Mouse (Mus musculus) kidney, postnatal 36 days (tissue): ENCODE data around the gene Nup210l.
"Not testable (repeated sequence)": the region's sequence is repeated elsewhere in the genome, so short reads cannot be mapped to it uniquely, and the experiment has no call there.

Experiments
- DNase-seq, 2 experiments: peaks; one replicate each; pipeline ENCODE4 v3.0.0; 2021 to 2022; ENCODE audit warnings: mixed read lengths in 2 of 2

Nup210l gene

DNA sequence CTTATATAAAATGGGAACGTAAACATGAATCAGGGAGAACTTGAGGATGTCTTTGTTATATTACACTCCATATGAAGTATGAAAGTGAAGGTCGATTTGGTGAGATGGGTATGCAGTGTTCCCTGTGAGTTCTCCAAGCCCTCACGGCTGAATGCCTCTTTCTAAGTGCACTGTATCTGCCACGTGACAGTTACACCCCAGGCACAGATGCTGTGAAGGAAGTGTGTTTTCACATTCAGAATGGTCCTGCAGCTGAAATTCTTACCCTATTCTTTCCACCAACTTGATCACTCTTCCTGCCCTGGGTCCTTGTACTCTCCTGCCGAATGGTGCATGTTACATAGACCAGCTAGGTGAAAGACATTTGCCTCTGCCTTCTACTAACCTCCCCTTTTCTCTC is 6.0 kb upstream of the Nup210l start:
- DNase-seq = no peak

DNA sequence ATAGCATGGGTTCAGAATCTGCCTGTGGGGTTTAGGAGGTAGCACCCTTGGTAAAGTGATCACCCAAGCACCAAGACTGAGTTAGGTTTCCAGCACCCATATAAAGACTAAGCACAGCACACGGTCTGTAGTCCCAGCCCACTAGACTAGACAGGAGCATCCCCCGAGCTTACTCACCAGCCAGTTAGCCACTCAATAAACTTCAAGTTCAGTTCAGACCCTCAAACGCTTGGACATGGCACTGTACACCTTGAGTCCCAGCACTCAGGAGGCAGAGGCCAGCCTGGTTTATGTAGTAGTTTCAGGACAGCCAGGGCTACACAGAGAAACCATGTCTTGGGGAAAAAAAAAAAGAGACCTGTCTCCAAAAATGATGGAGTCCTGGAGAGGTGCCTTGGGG is 2.9 kb upstream of the Nup210l start:
- DNase-seq = no peak

DNA sequence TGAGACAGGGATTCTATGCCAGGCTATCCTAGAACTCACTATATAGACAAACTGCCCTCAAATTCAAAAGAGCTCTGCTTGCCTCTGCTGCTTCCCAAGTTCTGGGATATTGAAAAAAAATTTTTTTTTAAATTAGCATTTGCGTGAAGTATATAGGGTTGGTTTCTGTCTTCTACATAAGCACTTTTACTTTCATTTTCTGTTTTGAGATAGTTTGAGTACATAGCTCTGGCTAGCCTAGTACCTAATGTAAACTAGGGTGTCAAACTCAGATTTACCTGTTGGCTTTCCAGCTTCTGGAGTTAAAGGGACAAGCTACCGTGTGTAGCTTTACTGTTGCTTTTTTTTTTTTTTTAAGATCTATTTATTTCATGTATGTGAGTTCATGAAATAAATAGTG is 2.3 kb upstream of the Nup210l start:
- no peak for DNase-seq

DNA sequence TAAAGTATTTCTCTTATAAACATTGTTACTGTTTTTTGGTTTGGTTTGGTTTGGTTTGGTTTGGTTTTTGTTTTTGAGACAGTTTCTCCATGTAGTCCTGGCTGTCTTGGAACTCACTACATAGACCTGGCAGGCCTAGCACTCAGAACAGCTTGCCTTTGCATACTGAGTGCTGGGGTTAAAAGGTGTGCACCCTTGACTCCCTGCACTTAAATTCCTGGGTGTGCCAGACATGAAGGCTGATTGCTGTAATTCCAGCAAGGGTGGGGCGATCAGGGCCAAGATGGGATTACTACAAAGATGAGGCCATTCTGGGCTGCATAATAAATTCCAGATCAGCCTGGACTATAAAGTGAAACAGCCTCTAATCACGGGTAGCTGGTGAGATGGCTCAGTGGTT is 1.7 kb upstream of the Nup210l start:
- DNase-seq = no peak

DNA sequence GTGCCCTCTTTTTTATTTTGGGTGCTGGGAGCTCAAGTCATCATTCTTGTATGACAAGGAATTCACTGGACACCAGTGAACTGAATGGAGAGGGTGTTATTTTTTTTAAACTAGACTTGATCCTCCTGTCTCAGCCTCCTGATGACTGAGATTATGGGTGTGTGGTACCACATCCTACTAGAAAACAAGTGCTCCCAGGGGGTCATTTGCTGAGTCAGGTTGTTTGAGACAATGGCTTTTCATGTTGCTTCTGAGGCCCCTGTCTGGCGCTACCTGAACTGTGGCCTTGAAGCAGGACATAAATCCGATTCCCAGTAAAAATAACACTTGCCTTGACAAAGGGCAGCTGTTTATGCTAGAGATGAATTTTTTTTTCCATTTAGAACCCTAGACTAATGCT is 756 bp upstream of the Nup210l start:
- DNase-seq = no peak

DNA sequence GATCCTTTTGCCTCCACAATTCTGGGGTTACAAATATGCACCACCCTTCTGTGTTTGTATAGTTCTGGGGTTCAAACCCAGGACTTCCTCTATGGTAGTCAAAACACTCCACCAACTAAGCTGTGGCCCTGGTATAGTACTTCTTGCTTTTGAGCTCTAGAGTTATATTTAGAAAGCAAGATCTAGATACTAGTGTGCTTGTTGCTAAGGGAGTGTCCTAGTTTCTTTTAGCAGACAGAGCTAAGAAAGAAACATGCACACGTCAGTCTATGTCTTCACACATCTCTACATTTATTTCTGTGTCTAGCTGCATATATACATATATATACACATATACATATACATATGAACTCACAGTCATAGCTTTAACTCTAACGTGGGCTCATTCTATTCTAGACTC is 7.8 kb downstream of the Nup210l start:
- no peak for DNase-seq

DNA sequence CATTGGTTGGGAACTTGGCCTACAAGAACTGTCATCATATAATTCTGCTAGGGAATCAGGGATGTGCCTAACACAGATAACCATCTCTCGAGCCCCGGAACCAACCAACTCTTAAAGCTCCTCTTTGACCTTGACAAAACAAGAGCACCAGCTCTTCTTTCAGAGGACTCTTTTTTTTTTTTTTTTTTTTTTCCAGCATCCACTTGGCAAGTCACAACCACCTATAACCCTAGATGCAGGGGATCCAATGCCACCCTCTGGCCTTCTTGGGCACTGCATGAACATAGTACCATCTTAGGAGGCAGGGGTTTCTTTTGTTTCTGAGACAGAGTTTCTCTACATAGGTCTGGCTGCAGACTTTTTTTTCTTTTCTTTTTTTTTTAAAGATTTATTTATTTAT is 10.4 kb downstream of the Nup210l start:
- DNase-seq = peak in 1 of 2 experiments; percentile 51

DNA sequence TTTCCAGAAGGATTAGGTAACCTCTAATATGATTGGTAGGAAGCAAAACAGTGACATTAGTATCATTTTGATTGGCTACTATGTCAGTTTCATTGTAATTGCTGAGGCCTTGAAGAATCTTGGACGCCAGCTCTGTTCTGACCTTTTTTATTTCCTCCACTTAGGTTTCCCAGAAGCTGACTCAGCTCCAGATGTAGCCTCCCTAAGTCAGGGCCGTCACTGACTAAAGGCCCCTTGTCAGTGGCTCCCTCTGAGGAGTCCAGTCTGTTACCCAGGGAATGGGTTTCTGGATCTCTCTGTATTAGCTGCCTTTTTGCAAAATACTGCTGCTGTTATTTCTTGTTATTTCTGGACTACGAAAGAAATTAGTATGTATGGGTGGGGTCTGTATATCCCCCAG is 11.6 kb downstream of the Nup210l start:
- no peak for DNase-seq

DNA sequence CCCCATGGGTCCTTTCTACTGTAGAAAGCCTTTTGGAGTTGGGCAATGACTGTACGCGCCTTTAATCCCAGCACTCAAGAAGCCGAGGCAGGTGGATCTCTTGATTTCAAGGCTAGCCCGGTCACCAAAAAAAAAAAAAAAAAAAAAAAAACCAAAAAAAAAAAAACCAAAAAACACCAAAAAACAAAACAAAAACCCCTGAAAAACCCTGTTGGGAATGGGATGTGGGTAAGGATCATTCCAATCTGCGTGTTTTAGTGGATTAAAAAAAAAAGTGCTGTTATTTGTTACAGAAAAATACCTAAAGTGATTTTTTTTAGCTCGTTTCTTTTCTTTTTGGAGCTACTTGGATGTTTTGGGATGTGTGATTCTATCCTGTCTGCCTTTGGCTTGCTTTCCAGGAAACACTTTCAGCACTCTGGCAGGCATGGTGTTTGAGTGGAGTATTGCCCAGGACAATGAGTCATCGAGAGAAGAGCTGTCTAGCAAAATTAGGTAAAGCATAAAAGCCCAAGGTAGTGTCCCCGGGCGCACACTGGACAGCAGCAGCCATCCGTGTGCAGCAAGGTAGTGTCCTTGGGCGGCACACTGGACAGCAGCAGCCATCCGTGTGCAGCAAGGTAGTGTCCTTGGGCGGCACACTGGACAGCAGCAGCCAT is 14.3 kb downstream of the Nup210l start:
- no peak for DNase-seq

DNA sequence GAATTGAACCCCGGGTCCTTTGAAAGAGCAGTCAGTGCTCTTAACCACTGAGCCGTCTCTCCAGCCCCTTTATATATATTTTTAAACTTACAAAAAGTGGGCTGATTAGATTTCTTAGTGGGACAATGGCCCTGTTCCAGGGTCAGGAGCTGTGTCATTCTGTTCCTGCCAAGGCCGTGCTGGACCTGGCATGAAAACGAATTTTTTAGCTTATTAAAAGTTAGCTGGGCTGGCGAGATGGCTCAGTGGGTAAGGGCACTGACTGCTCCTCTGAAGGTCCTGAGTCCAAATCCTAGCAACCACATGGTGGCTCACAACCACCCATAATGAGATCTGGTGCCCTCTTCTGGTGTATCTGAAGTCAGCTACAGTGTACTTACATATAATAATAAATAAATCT is 18.1 kb downstream of the Nup210l start:
- DNase-seq = not testable (repeated sequence)

DNA sequence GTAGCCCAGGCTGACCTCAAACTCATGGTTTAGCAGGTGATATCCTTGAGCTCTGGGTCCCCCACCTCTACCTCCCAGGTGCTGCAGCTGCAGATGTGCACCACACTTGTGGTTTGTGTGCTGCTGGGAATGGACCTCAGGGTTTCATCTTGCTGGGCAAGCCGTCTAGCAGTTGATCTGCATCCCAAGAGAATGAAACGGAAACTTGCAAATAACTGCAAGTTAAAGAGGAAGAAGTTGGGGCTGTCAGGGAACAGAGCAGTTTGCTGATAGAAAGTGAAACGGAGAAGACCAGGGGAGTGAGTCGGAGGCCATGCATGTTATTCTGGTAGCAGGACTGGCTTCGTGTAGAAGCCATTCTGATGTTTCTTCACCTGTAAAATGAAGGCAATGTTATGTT is 21.8 kb downstream of the Nup210l start:
- no peak for DNase-seq

DNA sequence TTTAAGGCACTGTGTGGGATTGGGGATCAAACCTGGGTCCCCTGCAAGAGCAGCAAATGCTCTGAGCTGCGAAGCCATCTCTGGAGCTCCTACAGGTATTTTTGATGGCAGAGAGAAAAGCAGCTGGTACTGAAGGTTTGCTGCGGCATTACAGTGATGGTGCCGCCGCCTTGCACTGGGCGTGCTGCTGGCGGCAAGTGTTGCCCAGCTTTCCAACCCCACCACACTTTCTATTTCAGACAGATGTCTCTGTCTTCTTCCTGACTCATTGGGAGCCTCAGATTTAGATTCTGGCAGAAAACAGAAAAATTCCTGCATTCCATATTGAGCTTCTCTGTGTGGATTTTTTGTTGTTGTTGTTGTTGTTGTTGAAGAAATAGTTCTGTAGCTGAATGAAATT is 23.9 kb downstream of the Nup210l start:
- no peak for DNase-seq

DNA sequence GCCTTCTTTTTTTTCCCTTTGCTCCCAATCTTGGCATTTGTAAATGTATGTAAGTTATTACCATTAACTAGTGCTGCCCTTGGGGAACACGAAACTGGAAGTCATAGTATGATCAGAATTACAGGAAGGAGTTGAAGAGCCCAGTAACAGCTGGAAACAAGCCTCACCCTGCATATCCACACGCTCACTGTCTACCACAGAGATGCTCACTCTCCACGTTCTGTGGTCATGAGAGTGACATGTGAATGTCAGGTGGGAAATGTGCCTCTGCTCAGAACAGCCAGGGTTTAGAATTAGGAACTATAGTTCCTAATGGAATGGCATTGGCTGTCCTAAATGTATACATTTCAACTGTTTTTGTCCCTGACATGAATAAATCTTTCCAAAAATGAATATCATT is 28.8 kb downstream of the Nup210l start:
- DNase-seq = no peak

DNA sequence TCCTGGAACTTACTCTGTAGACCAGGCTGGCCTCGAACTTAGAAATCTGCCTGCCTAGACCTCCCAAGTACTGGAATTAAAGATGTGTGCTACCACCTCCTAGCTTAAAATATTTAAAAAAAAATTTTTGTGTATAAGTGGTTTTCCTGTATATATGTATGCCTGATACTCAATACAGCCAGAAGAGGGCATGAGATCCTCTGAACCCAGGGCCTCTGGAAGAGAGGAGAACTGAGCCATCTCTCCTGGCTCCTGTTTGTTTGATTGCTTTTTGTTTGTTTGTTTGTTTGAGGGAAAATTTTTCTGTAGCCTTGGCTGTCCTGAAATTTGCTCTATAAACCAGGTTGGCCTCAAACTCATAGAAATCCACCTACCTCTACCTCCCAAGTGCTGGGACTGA is 29.4 kb downstream of the Nup210l start:
- DNase-seq = no peak

DNA sequence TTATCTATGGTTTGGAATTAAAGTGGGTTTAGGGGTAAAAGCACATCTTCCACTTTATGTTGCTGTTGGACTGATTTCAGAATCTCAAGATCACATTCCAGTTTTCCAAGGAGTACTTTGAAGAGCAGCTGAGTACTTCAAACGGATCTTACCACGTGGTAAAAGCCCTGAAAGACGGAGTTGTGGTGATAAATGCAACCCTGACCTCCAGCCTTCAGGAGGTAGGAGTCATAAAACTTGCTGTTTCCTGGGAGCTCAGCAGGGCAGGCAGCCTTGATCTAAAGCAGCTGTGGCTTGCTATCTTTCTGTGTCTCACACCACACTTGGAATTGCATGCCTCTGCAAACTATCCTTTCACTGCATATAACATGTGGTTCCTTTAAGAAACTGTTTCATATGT is 30.6 kb downstream of the Nup210l start:
- DNase-seq = no peak

DNA sequence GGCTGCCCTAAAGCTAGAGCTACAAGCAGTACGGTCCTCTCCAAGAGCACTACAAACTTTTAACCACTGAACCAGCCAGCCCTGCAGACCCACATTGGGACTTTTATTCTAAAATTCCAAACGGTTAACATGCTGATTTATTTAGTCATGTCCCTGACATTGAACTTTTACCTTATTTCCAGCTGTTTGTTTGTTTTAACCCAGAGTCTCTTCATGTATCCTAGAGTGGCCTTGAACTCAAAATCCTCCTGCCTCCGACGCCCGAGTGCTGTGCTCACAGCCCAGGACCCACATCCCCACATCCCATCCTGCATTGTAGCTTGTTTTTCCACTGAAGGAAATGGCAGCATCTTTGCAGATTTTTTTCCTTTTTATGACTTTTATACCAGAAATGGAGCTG is 31.1 kb downstream of the Nup210l start:
- DNase-seq = no peak

DNA sequence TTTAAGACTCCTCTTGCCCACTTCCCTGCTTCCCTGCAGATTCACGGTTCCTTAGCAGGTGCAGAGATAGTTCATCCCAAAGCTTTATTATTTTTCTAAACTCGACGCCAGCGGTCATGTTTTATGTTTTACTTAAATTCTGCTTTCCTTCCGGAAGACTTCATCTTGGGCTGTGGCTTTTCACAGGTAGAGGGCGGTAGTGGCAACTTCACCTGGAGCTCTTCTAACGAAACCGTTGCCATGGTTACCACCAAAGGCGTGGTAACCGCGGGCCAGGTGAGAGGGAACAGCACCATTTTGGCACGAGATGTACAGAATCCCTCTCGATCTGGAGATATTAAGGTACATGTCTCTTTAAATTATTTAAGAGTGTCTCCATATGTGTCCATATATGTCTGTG is 32.7 kb downstream of the Nup210l start:
- DNase-seq = peak in 1 of 2 experiments; percentile 47

DNA sequence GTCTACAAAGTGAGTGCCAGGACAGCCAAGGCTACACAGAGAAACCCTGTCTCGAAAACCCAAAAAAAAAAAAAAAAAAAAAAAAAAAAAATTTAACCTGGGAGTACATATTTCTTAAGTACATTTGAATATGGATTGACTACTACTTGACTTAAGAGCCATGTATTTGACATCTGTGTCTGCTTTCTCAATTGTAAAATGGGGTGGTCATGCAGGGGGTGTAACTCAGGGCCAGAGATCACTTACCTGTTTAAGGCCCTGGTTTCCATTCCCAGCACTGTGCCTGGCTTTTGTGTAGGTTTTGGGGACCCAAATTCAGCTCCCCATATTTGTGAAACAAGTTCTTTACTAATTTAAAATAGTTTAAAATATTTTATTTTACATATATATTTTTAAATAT is 33.7 kb downstream of the Nup210l start:
- no peak for DNase-seq

DNA sequence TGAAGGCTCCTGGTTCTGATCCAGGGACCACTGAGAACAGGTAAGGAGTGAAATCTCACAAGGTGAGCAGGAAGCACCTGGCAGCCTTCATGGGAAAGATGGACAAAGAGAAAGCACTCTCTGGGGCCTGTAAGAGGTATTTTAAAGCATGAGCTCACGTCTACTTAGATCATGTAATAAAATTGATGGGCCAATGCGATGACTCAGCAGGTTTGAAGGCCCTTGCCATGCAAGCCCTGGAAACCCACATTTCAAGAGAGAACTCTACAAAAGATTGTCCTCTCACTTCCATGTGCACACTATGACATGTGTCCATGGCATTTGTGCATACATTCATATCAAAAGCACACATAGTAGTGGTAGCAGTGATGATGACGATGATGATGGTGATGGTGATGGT is 36.0 kb downstream of the Nup210l start:
- no peak for DNase-seq

DNA sequence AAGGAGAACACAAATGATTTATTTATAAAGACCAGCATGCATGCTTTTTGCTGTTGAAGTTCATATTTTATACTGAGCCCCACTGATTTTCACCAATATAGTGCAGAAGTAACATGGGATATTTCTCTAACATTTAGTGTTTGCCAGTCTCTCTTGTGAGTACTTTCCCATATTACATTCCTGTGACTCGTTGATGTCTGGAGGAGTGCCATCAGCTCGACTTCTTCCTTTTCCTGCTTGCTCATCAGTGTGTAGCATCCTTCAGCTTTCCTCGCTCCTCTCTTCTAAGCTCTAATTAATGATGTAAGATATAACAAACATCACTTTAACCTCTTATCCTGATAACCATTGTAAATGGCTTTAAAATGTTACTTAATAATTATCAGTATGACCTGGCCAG is 41.5 kb downstream of the Nup210l start:
- DNase-seq = no peak

DNA sequence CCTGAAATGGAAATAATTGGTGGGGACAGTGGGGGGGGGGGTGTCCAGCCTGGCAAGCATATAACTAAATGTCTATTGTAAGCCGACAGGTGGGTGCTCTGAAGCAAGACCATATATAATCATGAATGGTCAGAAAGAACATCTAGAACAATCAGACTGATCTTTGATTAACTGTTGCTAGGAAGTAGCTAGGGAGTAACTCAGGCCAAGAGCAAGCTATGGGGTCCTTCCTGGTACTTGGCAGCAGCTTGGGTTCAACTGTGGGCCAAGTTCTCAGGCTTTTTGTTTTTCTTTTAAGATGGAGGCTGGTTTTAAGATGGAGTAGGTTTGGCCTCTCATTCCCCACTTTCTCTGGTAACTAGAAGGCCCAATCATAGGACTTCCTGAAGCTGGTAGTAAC is 42.7 kb downstream of the Nup210l start:
- DNase-seq = no peak

DNA sequence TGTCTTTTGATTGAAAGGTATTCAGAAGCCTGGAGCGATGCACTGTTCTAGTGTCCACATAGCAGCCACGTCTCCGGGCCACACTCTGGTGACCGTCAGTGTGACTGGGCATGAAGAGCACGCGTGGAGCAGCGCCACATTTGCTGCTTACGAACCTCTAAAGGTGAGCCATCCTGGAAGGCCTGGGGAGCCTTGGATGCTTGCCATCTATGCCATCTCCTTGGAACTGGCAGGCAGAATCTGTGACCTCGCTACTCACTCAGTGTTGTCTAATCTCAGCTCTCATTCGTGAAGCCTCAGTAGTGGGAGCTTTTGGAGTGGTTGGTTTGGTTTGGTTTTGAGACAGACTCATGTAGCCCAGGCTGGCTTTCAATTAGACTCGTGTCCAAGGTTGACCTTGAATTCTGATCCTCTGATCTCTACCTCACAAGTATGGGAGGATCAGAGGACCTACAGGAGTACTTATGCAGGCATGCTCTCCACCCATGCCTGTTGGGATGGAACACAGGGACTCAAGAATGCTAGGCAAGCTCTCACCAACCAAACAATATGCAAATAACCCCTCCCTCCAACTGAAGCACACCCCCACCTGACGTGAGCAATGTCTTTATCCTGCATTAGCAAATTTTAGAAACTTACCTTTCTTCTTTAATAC is 47.3 kb downstream of the Nup210l start:
- DNase-seq = no peak

DNA sequence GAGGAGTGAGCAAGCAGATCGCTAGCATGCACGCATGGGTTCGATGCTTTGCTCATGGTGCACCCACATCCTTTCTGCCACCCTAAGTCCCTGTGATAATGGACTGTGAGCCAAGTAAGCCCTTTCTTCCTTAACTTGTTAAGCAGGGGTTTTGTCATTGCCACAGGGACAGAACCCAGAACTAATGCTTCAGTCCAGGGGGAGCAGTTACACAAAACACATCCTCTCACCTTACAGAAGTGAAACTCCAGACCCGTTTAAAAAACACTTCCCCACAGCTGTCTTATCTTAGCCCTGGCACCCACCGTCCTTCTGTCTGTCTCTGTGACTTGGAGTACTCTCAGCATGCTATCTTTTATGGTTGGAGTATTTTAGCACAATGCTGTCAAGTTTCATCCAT is 52.1 kb downstream of the Nup210l start:
- DNase-seq = no peak

DNA sequence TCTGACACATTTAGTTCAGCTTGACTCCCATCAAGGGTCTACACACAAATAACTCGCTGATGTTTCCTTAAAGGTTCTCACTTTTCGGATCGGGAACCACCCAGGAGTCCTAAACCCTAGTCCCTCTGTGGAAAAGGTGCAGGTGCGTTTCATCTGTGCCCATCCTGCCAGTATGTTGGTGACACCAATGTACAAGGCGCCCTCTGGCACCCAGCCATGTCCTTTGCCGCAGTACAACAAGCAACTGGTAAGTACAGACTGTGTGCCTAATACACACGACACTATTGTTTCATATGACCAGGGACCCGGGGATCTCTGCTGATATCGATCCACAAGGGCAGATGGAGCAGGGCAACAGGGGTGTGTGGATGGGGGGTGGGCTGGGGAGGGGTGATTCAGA is 55.8 kb downstream of the Nup210l start:
- peak in 1 of 2 experiments; percentile 33 for DNase-seq

DNA sequence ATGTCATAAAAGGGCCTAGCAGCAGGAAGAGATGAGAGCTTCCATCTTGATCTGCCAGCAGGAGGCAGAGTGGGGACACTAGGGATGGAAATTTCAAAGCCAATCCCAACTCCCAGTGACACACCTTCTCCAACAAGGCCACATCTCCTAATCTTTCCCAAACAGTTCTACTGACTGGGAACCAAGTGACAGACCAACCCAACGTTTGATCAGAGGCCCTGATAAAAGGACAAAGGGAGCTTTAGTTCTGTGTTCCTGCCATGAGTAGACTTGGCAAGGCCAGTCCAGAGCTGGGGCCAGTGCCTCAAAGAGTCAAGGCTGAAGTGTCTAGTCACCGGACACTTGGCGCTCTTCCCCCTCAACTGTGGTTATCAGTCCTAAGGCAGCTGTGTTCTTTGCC is 57.6 kb downstream of the Nup210l start:
- DNase-seq = no peak
